Mouse (Mus musculus): Measurements from ENCODE around the gene Dcaf4.

DNA sequence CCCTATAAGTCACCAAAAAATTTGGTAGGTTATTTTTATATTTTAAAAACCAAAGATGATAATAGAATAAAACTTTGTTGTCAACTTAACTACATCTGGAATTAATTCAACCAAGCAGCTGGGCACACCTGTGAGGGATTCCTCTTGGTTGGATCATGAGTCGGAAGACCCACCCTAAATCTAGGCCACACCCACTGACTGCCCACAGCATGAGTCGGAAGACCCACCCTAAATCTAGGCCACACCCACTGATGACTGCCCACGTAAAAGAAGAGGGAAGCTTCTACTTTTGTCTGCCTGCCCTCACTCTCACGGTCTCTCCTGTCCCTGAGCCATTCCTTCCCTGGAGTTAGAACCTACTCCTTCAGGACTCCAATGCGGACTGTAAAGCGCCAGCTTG is 39.9 kb downstream of the Dcaf4 start:
- TF ChIP-seq CTCF (IDR thresholded peaks at IDR 0.05; ENCODE audit: low read depth): no peak
- TF ChIP-seq EP300 (IDR thresholded peaks at IDR 0.05; ENCODE audit: low read depth): no peak

Data from heart, postnatal 0 days (tissue).